Mouse (Mus musculus) cerebellum, postnatal 4 days (tissue): ENCODE data around the gene Ap3d1.

Experiments
- DNase-seq, 2 experiments: peaks; one replicate each; pipeline ENCODE4 v3.0.0; 2022; ENCODE audit warnings: low spot score in 2 of 2, mixed read lengths in 1 of 2

The Ap3d1 gene

GRCm38 (mm10) chr10:80742180-80742978, at the start of gene Ap3d1:
Gene Ap3d1 (minus strand): TSS chr10:80742264.
- DNase-seq: peak; percentile 83 to 96

GRCm38 (mm10) chr10:80791476-80792174, 49.6 kb upstream of the Ap3d1 start:
- DNase-seq: no peak

DNA sequence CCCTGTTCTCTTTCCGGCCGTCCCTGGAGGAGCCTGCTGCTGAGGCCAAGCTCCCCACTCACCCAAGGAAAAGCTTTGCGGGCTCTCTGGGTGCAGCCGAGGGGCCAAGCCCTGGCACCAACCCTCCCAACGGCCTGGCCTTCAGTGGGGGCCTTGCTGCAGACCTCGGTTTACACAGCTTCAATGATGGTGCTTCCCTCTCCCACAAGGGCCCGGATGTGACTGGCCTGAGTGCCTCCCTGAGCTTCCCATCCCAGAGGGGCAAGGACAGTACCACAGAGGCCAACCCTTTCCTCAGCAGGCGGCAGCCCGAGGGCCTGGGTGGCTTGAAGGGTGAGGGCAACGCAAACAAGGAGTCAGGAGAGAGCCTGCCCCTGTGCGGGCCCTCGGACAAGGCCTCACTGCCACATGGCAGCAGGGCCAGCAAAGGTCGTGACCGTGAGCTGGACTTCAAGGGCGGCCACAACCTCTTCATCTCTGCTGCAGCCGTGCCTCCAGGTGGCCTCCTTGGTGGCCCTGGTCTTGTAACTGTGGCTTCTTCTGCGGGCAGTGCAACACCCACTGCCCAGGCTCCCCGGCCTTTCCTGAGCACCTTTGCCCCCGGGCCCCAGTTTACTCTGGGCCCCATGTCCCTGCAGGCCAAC, 48.8 kb upstream of the Ap3d1 start:
- no peak for DNase-seq

DNA sequence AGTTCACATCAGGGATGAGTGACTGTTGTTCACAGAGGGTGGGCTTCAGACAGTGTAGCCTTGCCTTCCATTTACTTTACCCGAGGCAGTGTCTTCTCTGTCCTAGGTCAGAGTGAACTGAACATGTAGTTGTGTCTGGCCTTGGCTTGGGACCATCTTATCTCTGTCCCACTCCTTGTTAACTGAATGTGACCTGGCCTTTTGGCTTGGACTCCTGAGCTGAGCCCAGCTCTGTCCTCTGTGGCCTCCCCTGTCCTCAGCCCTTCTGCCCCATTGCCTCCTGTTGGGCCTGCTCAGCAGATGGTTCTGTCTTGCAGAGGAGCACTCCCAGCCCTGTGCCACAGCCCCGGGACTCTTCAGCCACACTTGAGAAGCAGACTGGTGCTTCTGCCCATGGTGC, 45.5 kb upstream of the Ap3d1 start:
- no peak for DNase-seq

DNA sequence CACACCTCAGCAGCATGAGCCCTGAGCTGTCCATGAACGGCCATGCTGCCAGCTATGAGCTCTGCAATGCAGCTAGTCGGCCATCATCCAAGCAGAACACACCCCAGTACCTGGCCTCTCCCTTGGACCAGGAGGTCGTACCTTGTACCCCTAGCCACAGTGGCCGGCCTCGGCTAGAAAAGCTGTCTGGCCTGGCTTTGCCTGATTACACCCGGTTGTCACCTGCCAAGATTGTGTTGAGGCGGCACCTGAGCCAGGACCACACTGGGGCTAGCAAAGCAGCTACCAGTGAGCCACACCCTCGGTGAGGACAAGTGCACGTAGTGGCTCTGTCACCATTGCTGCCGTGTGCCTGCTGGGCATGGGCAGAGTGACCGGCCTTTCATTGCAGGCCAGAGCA, 43.9 kb upstream of the Ap3d1 start:
- no peak for DNase-seq

DNA sequence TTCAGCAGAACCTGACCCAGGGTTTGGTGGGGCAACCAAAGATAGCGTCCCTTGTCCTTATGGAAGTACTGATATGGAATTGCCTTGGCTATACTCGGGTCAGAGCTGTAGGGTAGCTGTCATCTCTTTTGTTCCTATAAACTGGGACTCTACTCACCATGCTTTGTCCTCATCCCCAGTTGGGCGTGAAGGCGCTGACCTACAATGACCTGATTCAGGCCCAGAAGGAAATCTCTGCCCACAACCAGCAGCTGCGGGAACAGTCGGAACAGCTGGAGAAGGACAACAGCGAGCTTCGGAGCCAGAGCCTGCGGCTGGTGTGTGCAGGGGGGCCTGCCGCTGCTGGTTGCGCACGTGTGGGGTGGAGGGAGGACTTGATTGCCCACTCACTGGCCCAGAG, 42.8 kb upstream of the Ap3d1 start:
- DNase-seq: no peak

DNA sequence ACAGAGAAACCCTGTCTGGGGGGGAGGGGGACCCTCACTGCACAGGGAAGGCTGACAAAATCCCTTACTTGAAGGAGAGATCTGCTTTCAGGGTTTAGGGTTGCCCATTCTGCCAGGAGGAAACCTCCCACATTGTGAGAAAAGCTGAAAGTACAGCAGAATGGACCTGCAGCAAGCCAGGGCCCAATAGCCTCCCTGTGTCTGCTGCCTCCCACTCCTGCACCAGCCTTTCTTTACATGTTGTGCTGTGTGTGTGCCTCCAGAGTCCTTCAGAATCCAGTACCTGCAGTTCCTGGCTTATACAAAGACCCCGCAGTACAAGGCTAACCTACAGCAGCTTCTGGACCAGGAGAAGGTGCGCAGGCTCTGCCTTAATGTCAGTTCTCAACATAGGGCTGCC, 42.2 kb upstream of the Ap3d1 start:
- DNase-seq: no peak

GRCm38 (mm10) chr10:80779565-80779964, 37.5 kb upstream of the Ap3d1 start:
- no peak for DNase-seq

DNA sequence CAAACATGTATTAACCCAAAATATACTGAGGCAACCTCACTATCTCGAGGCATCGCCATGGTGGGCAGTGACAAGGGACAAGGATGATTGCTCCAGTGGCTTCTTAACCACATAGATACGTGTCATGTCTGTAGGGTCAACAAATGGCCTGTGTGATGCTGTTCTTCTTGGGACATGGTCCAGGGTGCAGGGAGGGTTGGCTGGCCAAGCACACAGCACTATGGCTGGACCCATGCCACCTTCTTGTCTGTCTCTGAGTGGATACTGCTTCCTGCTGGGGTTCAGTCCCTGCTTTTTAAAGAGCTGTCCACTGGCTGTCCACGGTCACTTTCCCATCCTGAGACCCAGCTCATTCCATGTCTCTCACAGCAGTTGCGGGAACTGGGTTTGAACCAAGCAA, 35.1 kb upstream of the Ap3d1 start:
- no peak for DNase-seq

GRCm38 (mm10) chr10:80776358-80776869, 34.4 kb upstream of the Ap3d1 start:
- no peak for DNase-seq

- DNase-seq: no peak
Observed at GRCm38 (mm10) chr10:80775731-80776130, 33.7 kb upstream of the Ap3d1 start.

- no peak for DNase-seq
Observed at GRCm38 (mm10) chr10:80774981-80775380, 32.9 kb upstream of the Ap3d1 start.

DNA sequence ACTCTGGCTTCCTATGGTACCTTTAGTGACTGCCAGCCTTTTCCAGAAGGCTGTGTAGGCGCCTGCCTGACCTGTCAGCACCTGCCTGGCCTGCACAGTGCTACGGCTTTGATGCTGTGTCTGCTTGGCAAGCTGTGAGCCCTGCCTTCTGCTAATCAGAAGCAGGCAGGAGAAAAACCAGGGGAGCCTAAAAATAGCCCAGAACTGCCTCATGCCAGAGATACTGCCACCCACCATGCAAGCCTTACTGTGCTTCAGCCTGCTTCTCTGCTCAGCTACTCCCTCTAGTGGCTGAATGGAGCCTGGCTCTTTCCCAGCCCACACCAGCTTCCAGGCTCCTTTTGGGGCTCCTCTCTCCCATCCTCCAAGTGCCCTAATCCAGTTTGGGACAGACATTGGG, 32.5 kb upstream of the Ap3d1 start:
- peak; percentile 65 to 85 for DNase-seq

DNA sequence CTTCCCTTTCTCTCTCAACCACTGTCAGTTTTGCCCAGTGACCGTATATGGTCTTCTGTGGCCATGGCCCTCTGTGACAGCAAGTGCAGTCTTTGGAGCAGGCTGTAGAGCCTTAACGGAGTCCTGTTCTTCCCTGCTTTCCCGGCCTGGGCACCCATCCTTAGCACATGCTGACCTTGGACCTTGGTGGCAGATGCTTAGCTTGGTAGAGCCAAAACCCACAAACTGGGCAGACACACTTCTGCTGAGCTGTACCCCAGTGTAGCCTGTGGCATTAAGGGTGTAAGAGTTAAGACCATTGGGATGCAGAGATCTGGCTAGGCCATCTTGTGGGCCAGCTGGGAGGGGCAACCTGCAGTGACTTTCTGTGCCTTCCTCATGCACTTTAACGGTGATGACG, 31.8 kb upstream of the Ap3d1 start:
- DNase-seq: no peak

- DNase-seq: no peak
Observed at GRCm38 (mm10) chr10:80768365-80768764, 26.3 kb upstream of the Ap3d1 start.

- DNase-seq: no peak
Observed at GRCm38 (mm10) chr10:80766161-80766815, 24.2 kb upstream of the Ap3d1 start.

GRCm38 (mm10) chr10:80765746-80766145, 23.7 kb upstream of the Ap3d1 start:
- DNase-seq: no peak

- DNase-seq: no peak
Observed at GRCm38 (mm10) chr10:80763502-80763901, 21.4 kb upstream of the Ap3d1 start.

DNA sequence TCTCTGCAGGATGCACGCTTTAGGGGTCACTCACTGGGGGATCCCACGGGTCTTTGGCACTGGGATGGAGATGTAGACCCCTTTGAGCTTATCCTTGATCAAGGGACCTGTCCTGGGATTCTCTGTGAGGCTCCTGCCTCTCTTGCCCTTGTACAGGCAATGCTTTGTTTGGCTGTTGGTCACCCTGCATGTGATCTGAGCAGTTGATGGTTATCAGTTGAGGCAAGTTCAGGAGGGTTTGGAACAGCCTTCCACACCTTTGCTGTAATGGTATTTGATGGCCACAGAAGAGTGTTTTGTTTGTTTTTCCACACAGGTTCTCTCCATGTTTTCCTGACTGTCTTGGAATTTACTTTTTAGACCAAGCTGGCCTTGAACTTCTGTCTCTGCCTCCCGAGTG, 19.8 kb upstream of the Ap3d1 start:
- no peak for DNase-seq

DNA sequence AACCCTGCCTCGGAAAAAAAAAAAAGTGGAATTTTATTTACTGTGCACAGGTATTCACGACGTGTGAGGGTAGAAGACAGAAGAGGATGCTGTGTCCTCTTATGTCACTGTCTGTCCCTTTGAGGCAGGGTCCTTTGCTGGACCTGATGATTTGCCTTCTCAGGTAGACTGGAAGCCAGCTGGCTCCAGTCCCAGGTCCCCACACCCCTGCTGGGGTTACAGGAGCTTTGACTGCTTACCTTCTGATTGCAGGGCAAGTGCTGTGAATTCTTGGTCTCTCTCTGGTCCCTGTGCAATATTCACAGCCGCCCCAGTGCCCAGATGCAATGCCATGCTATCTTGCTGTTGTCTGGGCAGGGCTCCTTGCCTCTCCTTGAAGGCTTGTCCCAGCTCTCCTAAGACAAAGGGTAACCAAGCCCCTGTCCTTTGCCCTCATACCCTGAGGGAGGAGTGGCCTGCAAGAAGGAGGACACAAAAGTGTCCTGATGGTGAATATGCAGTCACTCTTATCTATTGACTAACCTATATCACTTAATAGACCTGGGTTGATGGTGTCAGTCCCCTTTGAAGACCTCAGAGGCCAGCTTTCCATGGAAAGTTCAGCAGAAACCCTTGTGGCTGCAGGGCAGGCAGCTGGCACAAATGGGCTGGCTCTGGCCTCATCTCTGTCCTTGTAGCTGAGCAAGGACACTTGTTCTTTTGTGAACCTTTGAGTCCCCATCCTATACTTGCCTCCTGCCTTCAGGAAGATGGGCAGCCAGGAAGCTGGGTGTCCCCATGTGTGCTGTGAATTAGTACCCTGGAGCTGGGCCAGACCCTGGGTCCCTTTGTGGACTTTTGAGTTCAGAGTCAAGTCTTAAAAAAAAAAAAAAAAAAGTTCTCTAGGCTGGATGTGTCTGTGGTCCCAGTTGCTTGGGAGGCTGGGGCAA, 18.8 kb upstream of the Ap3d1 start:
- DNase-seq: no peak

DNA sequence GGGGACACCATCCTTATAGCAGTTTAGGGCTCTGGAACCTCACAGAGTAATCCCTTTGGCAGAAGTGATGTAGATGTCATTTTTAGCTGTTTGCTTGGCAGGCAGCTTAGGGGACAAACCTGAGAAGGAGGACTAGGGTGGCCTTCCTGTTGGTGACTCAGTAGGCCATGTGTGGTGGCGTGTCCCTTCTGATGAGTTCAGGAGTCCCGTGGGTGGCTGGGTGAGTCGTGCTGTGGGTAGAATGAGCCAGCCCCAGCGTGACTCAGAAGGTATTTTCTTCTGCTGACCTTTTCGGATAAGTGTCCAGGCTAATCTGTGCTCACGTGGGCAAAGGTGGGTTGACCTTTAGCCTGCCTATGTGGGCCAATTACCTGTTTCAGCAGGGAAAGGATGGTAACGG, 16.6 kb upstream of the Ap3d1 start:
- DNase-seq: no peak
